Mouse (Mus musculus) liver, embryonic 14.5 days (tissue): ENCODE data around the gene Fam181b. TPM values are rescaled to one million over a fixed set of nuclear protein-coding genes. Genes with fewer than 3 reads are reported as not detected.

ENCODE experiments used
- ATAC-seq: fragments of 200-750 bp; cut with Nextera tagmentation; 2 replicates; pipeline ENCODE4 v1.8.0; 2017; ENCODE audit warnings: moderate number of reproducible peaks, mild to moderate bottlenecking, moderate library complexity; ENCODE audit not compliant: insufficient read depth
- DNase-seq, 3 experiments: peaks; one replicate each; pipeline ENCODE4 v3.0.0-alpha.2; 2012 to 2013; ENCODE audit warnings: low read depth in 3 of 3, low spot score in 3 of 3
- H3K27ac ChIP-seq: fragments of 300-500 bp; sonication (generic); 2 replicates; pipeline ENCODE4 v1.5.1; 2014; ENCODE audit warnings: moderate library complexity, mild to moderate bottlenecking, control low read depth, inconsistent platforms
- H3K27me3 ChIP-seq: fragments of 300-500 bp; sonication (generic); 2 replicates; pipeline ENCODE4 v1.6.1; 2014; ENCODE audit warnings: mild to moderate bottlenecking, low read length, moderate library complexity; ENCODE audit not compliant: control insufficient read depth, insufficient read depth
- H3K36me3 ChIP-seq: fragments of 300-500 bp; sonication (generic); replicated peaks from 2 replicates; pipeline ENCODE4 v1.6.1; 2014; ENCODE audit warnings: low read depth; ENCODE audit not compliant: control insufficient read depth, insufficient read depth
- H3K4me1 ChIP-seq, 2 experiments: fragments of 200-500 bp in 1 of 2; fragments of 300-500 bp in 1 of 2; sonication (generic) in 1 of 2; replicated peaks; 2 replicates each; pipeline ENCODE4 v1.6.1; 2012 to 2014; ENCODE audit warnings: antibody characterized with exemption in 1 of 2, inconsistent platforms in 1 of 2, low read length in 1 of 2; ENCODE audit not compliant: control insufficient read depth in 2 of 2, insufficient read depth in 2 of 2
- H3K4me2 ChIP-seq: fragments of 300-500 bp; sonication (generic); 2 replicates; pipeline ENCODE4 v1.6.1; 2014; ENCODE audit warnings: low read depth, mild to moderate bottlenecking, control low read depth, moderate library complexity
- H3K4me3 ChIP-seq, 2 experiments: fragments of 200-500 bp in 1 of 2; fragments of 300-500 bp in 1 of 2; sonication (generic) in 1 of 2; 2 replicates each; pipeline ENCODE4 v1.5.1; 2012 to 2014; ENCODE audit warnings: low read depth in 2 of 2, low read length in 2 of 2, mild to moderate bottlenecking in 2 of 2, control low read depth in 1 of 2, inconsistent platforms in 1 of 2, moderate library complexity in 1 of 2; ENCODE audit not compliant: insufficient read depth in 1 of 2
- H3K9ac ChIP-seq: fragments of 300-500 bp; sonication (generic); replicated peaks from 2 replicates; pipeline ENCODE4 v1.6.1; 2014; ENCODE audit warnings: mild to moderate bottlenecking, control low read depth, moderate library complexity
- H3K9me3 ChIP-seq: fragments of 300-500 bp; sonication (generic); 2 replicates; pipeline ENCODE4 v1.6.1; 2016; ENCODE audit warnings: low read length, mixed read lengths; ENCODE audit not compliant: control insufficient read depth
- CTCF ChIP-seq: IDR thresholded peaks from 2 replicates; pipeline ENCODE4 v1.5.1; 2016; ENCODE audit warnings: antibody characterized with exemption, low read depth, control low read depth
- EP300 ChIP-seq: IDR thresholded peaks from 2 replicates; pipeline ENCODE4 v1.6.1; 2016; ENCODE audit warnings: antibody characterized with exemption, low read depth
- WGBS: fragments of 180-500 bp; shearing (Covaris S2); extraction: QIAGEN DNeasy Blood & Tissue Kit; methylation state at CpG from one replicate; pipeline ENCODE4 v1.1.7; 2014; ENCODE audit not compliant: insufficient replicate concordance; 5-methylcytosine and 5-hydroxymethylcytosine counted together
- polyA plus RNA-seq, 2 experiments: library from polyadenylated mRNA; depleted of rRNA in 1 of 2; stranded (reverse) in 1 of 2; unstranded in 1 of 2; fragments of >200 nt; fragmentation: Nextera tagmentation in 1 of 2; extraction: Ambion mirVana in 1 of 2; gene quantifications; 2 replicates each; pipeline versions ENCODE4 v1.2.1 to v1.2.3; 2012 to 2014

The Fam181b gene
- polyA plus RNA-seq, 2 experiments, result 0.06 TPM; not detected in 1

- DNase-seq, result no peak
- no peak overlapping the region for H3K4me3 ChIP-seq
- no peaks in the 10 kb centered on the region for H3K27me3 ChIP-seq
- H3K9me3 ChIP-seq, result no peaks in the 10 kb centered on the region
- 57% methylated on average over 1 of the region's 1 CpGs for WGBS
- no peak for ATAC-seq
- TF ChIP-seq CTCF, result no peak
- TF ChIP-seq EP300, result no peak
- H3K27ac ChIP-seq, result no peak overlapping the region
- no peak overlapping the region for H3K9ac ChIP-seq
- H3K4me1 ChIP-seq, result no peaks in the 10 kb centered on the region; a peak in 1 of 4 replicates
- H3K36me3 ChIP-seq, result no peaks in the 10 kb centered on the region
- no peak overlapping the region for H3K4me2 ChIP-seq
Measured at GRCm38 (mm10) chr7:93044788-93045187, 34.9 kb upstream of the Fam181b start.

GRCm38 (mm10) chr7:93060831-93061230, 18.8 kb upstream of the Fam181b start:
- Histone ChIP-seq H3K27ac (no peak overlapping the region), H3K4me2 (no peak overlapping the region), H3K4me3 (no peak overlapping the region), H3K9ac (no peak overlapping the region), H3K9me3 (no peaks in the 10 kb centered on the region), H3K27me3 (no peaks in the 10 kb centered on the region), H3K36me3 (no peaks in the 10 kb centered on the region), H3K4me1 (no peaks in the 10 kb centered on the region)
- no peak for ATAC-seq
- DNase-seq, result no peak
- TF ChIP-seq EP300 (no peak), CTCF (no peak)

GRCm38 (mm10) chr7:93061747-93062146, 17.9 kb upstream of the Fam181b start:
- no peaks in the 10 kb centered on the region for H3K9me3 ChIP-seq
- no peaks in the 10 kb centered on the region for H3K36me3 ChIP-seq
- H3K9ac ChIP-seq, result no peak overlapping the region
- WGBS, result 74% methylated on average over 3 of the region's 3 CpGs
- no peak overlapping the region for H3K4me2 ChIP-seq
- H3K4me3 ChIP-seq, result no peak overlapping the region
- H3K4me1 ChIP-seq, result no peaks in the 10 kb centered on the region
- no peaks in the 10 kb centered on the region for H3K27me3 ChIP-seq
- TF ChIP-seq CTCF, result no peak
- no peak for TF ChIP-seq EP300
- H3K27ac ChIP-seq, result no peak overlapping the region
- ATAC-seq (no peak), DNase-seq (no peak)

GRCm38 (mm10) chr7:93062189-93062588, 17.5 kb upstream of the Fam181b start:
- ATAC-seq (no peak), DNase-seq (no peak)
- Histone ChIP-seq H3K4me1 (no peaks in the 10 kb centered on the region), H3K9me3 (no peaks in the 10 kb centered on the region), H3K27me3 (no peaks in the 10 kb centered on the region), H3K9ac (no peak overlapping the region), H3K4me2 (no peak overlapping the region), H3K27ac (no peak overlapping the region), H3K36me3 (no peaks in the 10 kb centered on the region), H3K4me3 (no peak overlapping the region)
- 53% methylated on average over 6 of the region's 6 CpGs for WGBS
- TF ChIP-seq CTCF, result no peak
- no peak for TF ChIP-seq EP300

GRCm38 (mm10) chr7:93067464-93068015, 12.1 kb upstream of the Fam181b start:
- H3K4me2 ChIP-seq, result no peak overlapping the region
- ATAC-seq, result no peak
- H3K4me1 ChIP-seq, result no peaks in the 10 kb centered on the region
- H3K27ac ChIP-seq, result no peak overlapping the region
- no peak for TF ChIP-seq CTCF
- TF ChIP-seq EP300, result no peak
- no peaks in the 10 kb centered on the region for H3K9me3 ChIP-seq
- no peak for DNase-seq
- no peak overlapping the region for H3K9ac ChIP-seq
- 52% methylated on average over 7 of the region's 7 CpGs for WGBS
- no peak overlapping the region for H3K4me3 ChIP-seq
- no peaks in the 10 kb centered on the region for H3K36me3 ChIP-seq
- H3K27me3 ChIP-seq, result no peaks in the 10 kb centered on the region
